Mouse (Mus musculus): ENCODE measurements at regions not wholly inside any gene's neighbourhood (a gene's known extent, or its start where the extent isn't known, plus 50 kb on each side); places are given as distances from the start of the nearest gene placed in this dataset.

- no peak for DNase-seq (ENCODE audit: low spot score)
Measured at GRCm38 (mm10) chr7:40257733-40258376, 640.3 kb upstream of the Vstm2b start.

- DNase-seq (ENCODE audit: low spot score) = no peak
Measured at GRCm38 (mm10) chr7:40258377-40258739, 639.8 kb upstream of the Vstm2b start.

GRCm38 (mm10) chr7:40273459-40274072, 624.6 kb upstream of the Vstm2b start:
- peak; percentile 82 for DNase-seq (ENCODE audit: low spot score)

GRCm38 (mm10) chr7:40275078-40275477, 623.0 kb upstream of the Vstm2b start:
- peak; percentile 7 for DNase-seq (ENCODE audit: low spot score)

- no peak for DNase-seq (ENCODE audit: low spot score)
Measured at GRCm38 (mm10) chr7:40275658-40276057, 622.5 kb upstream of the Vstm2b start.

GRCm38 (mm10) chr7:40276116-40276515, 622.0 kb upstream of the Vstm2b start:
- DNase-seq (ENCODE audit: low spot score) = no peak

GRCm38 (mm10) chr7:40290166-40290565, 608.0 kb upstream of the Vstm2b start:
- no peak for DNase-seq (ENCODE audit: low spot score)

- no peak for DNase-seq (ENCODE audit: low spot score)
Measured at GRCm38 (mm10) chr7:40310558-40310957, 587.6 kb upstream of the Vstm2b start.

- peak; percentile 37 for DNase-seq (ENCODE audit: low spot score)
Measured at GRCm38 (mm10) chr7:40321171-40321570, 577.0 kb upstream of the Vstm2b start.

GRCm38 (mm10) chr7:40325188-40325705, 572.9 kb upstream of the Vstm2b start:
- DNase-seq (ENCODE audit: low spot score) = no peak

- DNase-seq (ENCODE audit: low spot score) = no peak
Measured at GRCm38 (mm10) chr7:40332455-40332854, 565.7 kb upstream of the Vstm2b start.

- no peak for DNase-seq (ENCODE audit: low spot score)
Measured at GRCm38 (mm10) chr7:40352306-40352705, 545.8 kb upstream of the Vstm2b start.

GRCm38 (mm10) chr7:40362719-40363118, 535.4 kb upstream of the Vstm2b start:
- DNase-seq (ENCODE audit: low spot score) = no peak

- no peak for DNase-seq (ENCODE audit: low spot score)
Measured at GRCm38 (mm10) chr7:40372713-40373112, 525.4 kb upstream of the Vstm2b start.

GRCm38 (mm10) chr7:40377839-40378238, 520.3 kb upstream of the Vstm2b start:
- DNase-seq (ENCODE audit: low spot score) = no peak

GRCm38 (mm10) chr7:40381244-40381643, 516.9 kb upstream of the Vstm2b start:
- DNase-seq (ENCODE audit: low spot score) = no peak

- DNase-seq (ENCODE audit: low spot score) = no peak
Measured at GRCm38 (mm10) chr7:40388152-40388551, 510.0 kb upstream of the Vstm2b start.

GRCm38 (mm10) chr7:40389795-40390194, 508.3 kb upstream of the Vstm2b start:
- DNase-seq (ENCODE audit: low spot score) = no peak

- DNase-seq (ENCODE audit: low spot score) = no peak
Measured at GRCm38 (mm10) chr7:40390927-40391326, 507.2 kb upstream of the Vstm2b start.

- no peak for DNase-seq (ENCODE audit: low spot score)
Measured at GRCm38 (mm10) chr7:40391626-40392025, 506.5 kb upstream of the Vstm2b start.

GRCm38 (mm10) chr7:40392207-40392606, 505.9 kb upstream of the Vstm2b start:
- DNase-seq (ENCODE audit: low spot score) = no peak

- DNase-seq (ENCODE audit: low spot score) = no peak
Measured at GRCm38 (mm10) chr7:40392699-40393098, 505.4 kb upstream of the Vstm2b start.

GRCm38 (mm10) chr7:40398266-40398665, 499.9 kb upstream of the Vstm2b start:
- DNase-seq (ENCODE audit: low spot score) = no peak

GRCm38 (mm10) chr7:40419332-40419731, 478.8 kb upstream of the Vstm2b start:
- no peak for DNase-seq (ENCODE audit: low spot score)
